Mouse (Mus musculus) macrophage (primary cell): ENCODE data around the gene Unc5a. TPM values are rescaled to one million over a fixed set of nuclear protein-coding genes. Genes with fewer than 3 reads are reported as not detected.
A peak's percentile ranks its signal among the peaks of the same experiment; 100 is the strongest.

Experiments used
- H3K27ac ChIP-seq: fragments of 350-480 bp; formaldehyde crosslinking; 2 replicates; pipeline ENCODE4 v1.9.0; 2021
- H3K36me3 ChIP-seq: fragments of 350-480 bp; formaldehyde crosslinking; 2 replicates; pipeline ENCODE4 v1.9.0; 2021; ENCODE audit errors: inconsistent target
- H3K4me3 ChIP-seq: fragments of 350-480 bp; formaldehyde crosslinking; 2 replicates; pipeline ENCODE4 v1.9.0; 2021; ENCODE audit errors: inconsistent target
- H3K79me2 ChIP-seq: fragments of 350-480 bp; formaldehyde crosslinking; 2 replicates; pipeline ENCODE4 v1.9.0; 2021; ENCODE audit errors: inconsistent target
- WGBS: methylation state at CpG from one replicate; pipeline ENCODE4 v1.1.7; 2026; ENCODE audit warnings: inconsistent platforms; ENCODE audit not compliant: missing documents; 5-methylcytosine and 5-hydroxymethylcytosine counted together
- polyA plus RNA-seq: library from polyadenylated mRNA; stranded (reverse); fragments of 250-400 nt; gene quantifications from 3 replicates; pipeline ENCODE4 v1.2.4, GENCODE M21; 2018; ENCODE audit warnings: inconsistent platforms

Unc5a gene
- polyA plus RNA-seq, 1 experiment from 2014 or later = 1.7 TPM

GRCm38 (mm10) chr13:55022715-55023114 lies 73.5 kb downstream of the Unc5a start:
- Histone ChIP-seq H3K27ac (peak overlapping the region; percentile 96), H3K36me3 (0 out of 2 replicates have a peak, but pooled peaks cover 4% of the 10 kb centered on the region), H3K4me3 (peak overlapping the region; percentile 21), H3K79me2 (peaks cover 23% of the 10 kb centered on the region)
- WGBS = 6% methylated on average over 9 of the region's 9 CpGs

DNA sequence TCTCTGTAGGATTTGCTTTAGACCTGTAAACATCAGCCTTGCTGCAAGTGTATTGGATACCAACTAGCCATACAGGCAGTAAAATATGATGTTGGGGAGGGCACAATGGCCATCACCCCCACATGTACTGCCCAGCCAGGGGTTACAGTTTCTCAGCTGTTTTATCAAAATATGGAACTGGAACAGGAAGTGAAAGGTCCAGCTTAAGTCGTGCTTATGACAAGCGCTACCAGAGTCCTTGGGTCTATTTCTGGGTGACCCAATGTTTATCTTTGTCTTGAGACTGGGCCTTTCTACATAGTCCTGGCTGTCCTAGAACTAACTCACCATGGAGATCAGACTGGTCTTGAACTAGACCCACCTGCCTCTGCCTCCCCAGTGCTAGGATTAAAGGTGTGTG lies 75.0 kb downstream of the Unc5a start:
- peak overlapping the region; percentile 96 for H3K27ac ChIP-seq
- no peaks in the 10 kb centered on the region for H3K36me3 ChIP-seq
- WGBS = 14% methylated on average over 2 of the region's 2 CpGs
- peaks cover 8% of the 10 kb centered on the region for H3K79me2 ChIP-seq
- H3K4me3 ChIP-seq = no peak overlapping the region

GRCm38 (mm10) chr13:55040016-55040415 lies 90.8 kb downstream of the Unc5a start:
- peak overlapping the region; percentile 81 for H3K27ac ChIP-seq
- H3K79me2 ChIP-seq = no peaks in the 10 kb centered on the region
- WGBS = 0% methylated on average over 2 of the region's 2 CpGs

GRCm38 (mm10) chr13:55047706-55048105 lies 98.5 kb downstream of the Unc5a start:
- no peak overlapping the region for H3K27ac ChIP-seq
- H3K4me3 ChIP-seq = no peak overlapping the region
- H3K36me3 ChIP-seq = peaks cover 15% of the 10 kb centered on the region
- no peaks in the 10 kb centered on the region for H3K79me2 ChIP-seq
- 97% methylated on average over 3 of the region's 3 CpGs for WGBS

More at GRCm38 (mm10) chr13:55040016-55040415, 90.8 kb downstream of the Unc5a start:
- H3K4me3 ChIP-seq = no peak overlapping the region
- H3K36me3 ChIP-seq = no peaks in the 10 kb centered on the region

Other genes with a start within 250 kb of the Unc5a start
- gene Cdhr2, start 247.9 kb upstream of the Unc5a start, polyA plus RNA-seq = not detected in 3 replicates
- not detected in 3 replicates for gene Gprin1, start 199.5 kb upstream of the Unc5a start, polyA plus RNA-seq
- gene Sncb, start 182.8 kb upstream of the Unc5a start, polyA plus RNA-seq = not detected in 3 replicates
- not detected in 3 replicates for gene Eif4e1b, start 165.4 kb upstream of the Unc5a start, polyA plus RNA-seq
- 17.2 to 33.2 TPM (median 27.1 TPM) in 3 replicates for gene Tspan17, start 160.0 kb upstream of the Unc5a start, polyA plus RNA-seq
- 180 to 276 TPM (median 182 TPM) in 3 replicates for gene Hk3, start 72.0 kb downstream of the Unc5a start, polyA plus RNA-seq
- gene Uimc1, start 150.9 kb downstream of the Unc5a start, polyA plus RNA-seq = 21.0 to 56.7 TPM (median 25.2 TPM) in 3 replicates
- 7.5 to 9.8 TPM (median 9.6 TPM) in 3 replicates for gene Zfp346, start 155.9 kb downstream of the Unc5a start, polyA plus RNA-seq
- not detected in 3 replicates for gene Gm17617, start 184.1 kb downstream of the Unc5a start, polyA plus RNA-seq
- gene Fgfr4, start 203.2 kb downstream of the Unc5a start, polyA plus RNA-seq = not detected in 3 replicates